Mouse (Mus musculus): ENCODE measurements around the gene Jund. TPM values are rescaled to one million over a fixed set of nuclear protein-coding genes. Genes with fewer than 3 reads are reported as not detected.

Gene Jund
- polyA plus RNA-seq (2021) = 376 TPM

- H3K27me3 ChIP-seq = no peaks in the 10 kb centered on the region
- ChIA-PET POLR2A (interaction anchor here (1.2 to 4.3 kb wide), 7 partner anchors 11 to 88 kb away, joined by 4 to 27 read pairs (median 9); partner anchors contain the start of gene Lsm4), CTCF (interaction anchor here (1.0 to 5.3 kb wide), 2 partner anchors 16 to 27 kb away, joined by 5 to 45 read pairs; partner anchors contain the start of gene Lsm4)
- DNase-seq (ENCODE audit: low read depth, low spot score) (peak; percentile 93), ATAC-seq (peak; percentile 41)
- TF ChIP-seq CTCF (IDR thresholded peaks at IDR 0.05) = no peak
- in situ Hi-C loops (cut with MboI; ENCODE audit: low pct_unique_long_range_greater_than_20kb) = no loop called here
Observed at GRCm38 (mm10) chr8:70698310-70699109, at the start of gene Jund. Gene Jund, plus strand, starts transcription at chr8:70698949.

GRCm38 (mm10) chr8:70649324-70649723, 49.4 kb upstream of the Jund start:
- no peaks in the 10 kb centered on the region for H3K27me3 ChIP-seq
- POLR2A ChIA-PET = interaction anchor here (0.8 to 9.4 kb wide), 5 partner anchors 10 to 117 kb away, joined by 3 to 118 read pairs (median 4); partner anchors contain the start of gene Gdf15
- no peak for TF ChIP-seq CTCF (IDR thresholded peaks at IDR 0.05)
- in situ Hi-C loops (cut with MboI; ENCODE audit: low pct_unique_long_range_greater_than_20kb) = no loop called here
- CTCF ChIA-PET = interaction anchor here (0.9 to 5.9 kb wide), 2 partner anchors 11 to 19 kb away, joined by 3 to 42 read pairs; no protein-coding TSS in a partner anchor
- DNase-seq (ENCODE audit: low read depth, low spot score) (no peak), ATAC-seq (no peak)

DNA sequence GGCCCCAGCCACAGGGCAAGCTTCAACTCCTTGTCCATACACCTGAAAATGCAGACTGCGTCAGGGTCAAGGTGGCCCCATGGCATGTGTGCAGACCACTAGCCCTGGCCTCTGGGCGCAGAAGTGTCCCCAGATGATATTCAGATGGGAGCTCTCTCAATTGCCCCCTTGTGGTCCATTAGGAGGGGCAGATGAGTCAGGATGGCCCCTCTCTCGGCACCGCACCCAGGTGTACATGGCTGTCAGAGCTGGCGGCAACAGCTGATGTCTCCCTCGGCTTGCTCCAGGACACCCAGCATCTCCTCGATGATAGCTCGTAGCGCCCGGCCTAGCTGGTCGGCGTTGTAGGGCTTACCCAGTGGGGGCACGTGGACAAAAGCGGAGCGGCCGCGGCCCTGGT, 48.4 kb upstream of the Jund start:
- in situ Hi-C loops (cut with MboI; ENCODE audit: low pct_unique_long_range_greater_than_20kb) = no loop called here
- ATAC-seq (no peak), DNase-seq (ENCODE audit: low read depth, low spot score) (no peak)
- ChIA-PET CTCF (interaction anchor here (0.7 to 5.9 kb wide), 6 partner anchors 9 to 40 kb away, joined by 3 to 42 read pairs (median 3); no protein-coding TSS in a partner anchor), POLR2A (interaction anchor here (1.5 to 9.4 kb wide), 2 partner anchors 11 to 18 kb away, joined by 5 to 118 read pairs; partner anchors contain the start of gene Gdf15)
- no peak for TF ChIP-seq CTCF (IDR thresholded peaks at IDR 0.05)
- H3K27me3 ChIP-seq = no peaks in the 10 kb centered on the region

- in situ Hi-C loops (cut with MboI; ENCODE audit: low pct_unique_long_range_greater_than_20kb) = no loop called here
- ATAC-seq = no peak
- no peak for TF ChIP-seq CTCF (IDR thresholded peaks at IDR 0.05)
- CTCF ChIA-PET = interaction anchor here (1.1 to 5.9 kb wide), 11 partner anchors 9 to 97 kb away, joined by 3 to 42 read pairs (median 5); no protein-coding TSS in a partner anchor
- no peaks in the 10 kb centered on the region for H3K27me3 ChIP-seq
- DNase-seq (ENCODE audit: low read depth, low spot score) = no peak
- POLR2A ChIA-PET = interaction anchor here (1.5 to 9.4 kb wide), 2 partner anchors 21 to 44 kb away, joined by 5 to 118 read pairs; partner anchors contain the start of genes Gdf15 and Ssbp4
Observed at GRCm38 (mm10) chr8:70653226-70653625, 45.5 kb upstream of the Jund start.

- POLR2A ChIA-PET = interaction anchor here (0.8 to 9.4 kb wide), 4 partner anchors 22 to 45 kb away, joined by 3 to 118 read pairs (median 7); partner anchors contain the start of genes Gdf15 and Ssbp4
- CTCF ChIA-PET = interaction anchor here (1.0 to 5.9 kb wide), 10 partner anchors 8 to 82 kb away, joined by 3 to 42 read pairs (median 4); no protein-coding TSS in a partner anchor
- ATAC-seq = no peak
- in situ Hi-C loops (cut with MboI; ENCODE audit: low pct_unique_long_range_greater_than_20kb) = no loop called here
- DNase-seq (ENCODE audit: low read depth, low spot score) = no peak
- no peaks in the 10 kb centered on the region for H3K27me3 ChIP-seq
- no peak for TF ChIP-seq CTCF (IDR thresholded peaks at IDR 0.05)
Observed at GRCm38 (mm10) chr8:70654121-70654520, 44.6 kb upstream of the Jund start.

GRCm38 (mm10) chr8:70655469-70655868, 43.3 kb upstream of the Jund start:
- CTCF ChIA-PET = interaction anchor here (2.2 kb wide), 1 partner anchor 46 kb away, joined by 4 read pairs; no protein-coding TSS in a partner anchor
- POLR2A ChIA-PET = interaction anchor here (1.5 kb wide), 1 partner anchor 25 kb away, joined by 9 read pairs; no protein-coding TSS in a partner anchor
- H3K27me3 ChIP-seq = no peaks in the 10 kb centered on the region
- TF ChIP-seq CTCF (IDR thresholded peaks at IDR 0.05) = no peak
- ATAC-seq (no peak), DNase-seq (ENCODE audit: low read depth, low spot score) (no peak)
- in situ Hi-C loops (cut with MboI; ENCODE audit: low pct_unique_long_range_greater_than_20kb) = no loop called here

DNA sequence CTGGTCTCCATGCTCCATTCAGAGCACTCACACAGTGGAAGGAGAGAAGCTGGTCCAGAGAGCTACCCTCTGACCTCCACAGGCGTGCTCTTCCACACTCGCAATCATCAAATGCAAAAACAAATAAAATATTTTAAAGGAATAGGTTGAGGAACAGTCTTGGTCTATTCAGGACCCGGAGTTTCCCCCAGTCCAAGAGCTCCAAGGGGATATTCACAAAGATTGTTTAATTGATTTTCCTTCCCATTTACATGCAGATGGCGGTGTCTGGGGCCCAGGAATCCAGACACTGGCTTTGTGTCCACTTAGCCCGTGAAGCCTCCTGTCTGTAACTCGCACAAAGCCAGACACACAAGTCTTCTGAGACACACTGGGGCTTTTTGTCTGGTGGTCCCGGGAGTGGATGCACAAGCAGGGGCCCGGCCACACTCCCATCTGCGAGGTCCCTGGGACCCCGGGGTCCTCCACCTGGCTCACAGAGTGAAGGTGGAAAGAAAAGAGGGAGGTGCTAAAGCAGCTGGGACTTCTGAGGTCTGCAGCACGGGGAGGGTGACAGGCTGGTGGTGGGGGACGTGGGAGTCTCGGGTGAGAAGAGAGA, 42.5 kb upstream of the Jund start:
- in situ Hi-C loops (cut with MboI; ENCODE audit: low pct_unique_long_range_greater_than_20kb) = no loop called here
- POLR2A ChIA-PET = interaction anchor here (1.0 kb wide), 1 partner anchor 25 kb away, joined by 3 read pairs; no protein-coding TSS in a partner anchor
- ATAC-seq = no peak
- CTCF ChIA-PET = interaction anchor here (1.1 to 2.2 kb wide), 2 partner anchors 31 to 45 kb away, joined by 4 to 6 read pairs; no protein-coding TSS in a partner anchor
- H3K27me3 ChIP-seq = no peaks in the 10 kb centered on the region
- no peak for DNase-seq (ENCODE audit: low read depth, low spot score)
- no peak for TF ChIP-seq CTCF (IDR thresholded peaks at IDR 0.05)

- POLR2A ChIA-PET = interaction anchor here (0.6 kb wide), 1 partner anchor 30 kb away, joined by 3 read pairs; no protein-coding TSS in a partner anchor
Observed at GRCm38 (mm10) chr8:70657214-70657613, 41.5 kb upstream of the Jund start.

DNA sequence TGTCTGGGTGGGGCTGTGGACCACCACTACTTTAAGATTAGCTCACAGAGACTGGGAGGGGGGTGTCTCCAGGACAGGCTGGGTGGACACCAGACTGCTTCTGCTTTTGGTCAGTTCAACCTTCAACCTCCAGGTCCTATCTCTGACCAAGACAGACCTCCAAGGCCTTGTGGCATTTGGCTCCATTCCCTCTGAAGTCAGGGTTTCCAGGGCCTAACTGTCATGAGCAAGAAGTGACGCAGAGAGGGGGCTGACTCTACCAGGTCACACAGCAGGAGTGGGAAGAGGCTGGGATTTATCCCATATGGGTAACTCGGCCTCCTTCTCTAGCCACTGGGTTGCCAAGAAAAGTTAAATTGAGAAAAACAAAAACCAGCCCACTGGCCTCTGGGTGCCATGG, 41.0 kb upstream of the Jund start:
- no peak for TF ChIP-seq CTCF (IDR thresholded peaks at IDR 0.05)
- POLR2A ChIA-PET = interaction anchor here (2.2 kb wide), 1 partner anchor 46 kb away, joined by 9 read pairs; no protein-coding TSS in a partner anchor
- DNase-seq (ENCODE audit: low read depth, low spot score) (no peak), ATAC-seq (no peak)
- in situ Hi-C loops (cut with MboI; ENCODE audit: low pct_unique_long_range_greater_than_20kb) = no loop called here
- H3K27me3 ChIP-seq = no peaks in the 10 kb centered on the region
- CTCF ChIA-PET = interaction anchor here (0.8 to 1.3 kb wide), 3 partner anchors 14 to 43 kb away, joined by 3 to 4 read pairs (median 4); no protein-coding TSS in a partner anchor

More at GRCm38 (mm10) chr8:70657214-70657613, 41.5 kb upstream of the Jund start:
- no peak for TF ChIP-seq CTCF (IDR thresholded peaks at IDR 0.05)
- H3K27me3 ChIP-seq = no peaks in the 10 kb centered on the region
- no peak for ATAC-seq
- in situ Hi-C loops (cut with MboI; ENCODE audit: low pct_unique_long_range_greater_than_20kb) = no loop called here
- CTCF ChIA-PET = interaction anchor here (0.8 to 1.3 kb wide), 4 partner anchors 14 to 44 kb away, joined by 3 to 6 read pairs (median 4); no protein-coding TSS in a partner anchor
- no peak for DNase-seq (ENCODE audit: low read depth, low spot score)

Data from Patski (cell line).